Comparison of ENCODE assay signal across 8 mouse cellular contexts in genomic region chr2:39007865-39008264, GRCm38 (mm10). TPM values are rescaled to one million over a fixed set of nuclear protein-coding genes. Genes with fewer than 3 reads are reported as not detected.
A peak's percentile ranks its signal among the peaks of the same experiment; 100 is the strongest.
DNase-seq lines count a peak whose midpoint lies in the region; ATAC-seq and TF ChIP-seq lines count a peak whose summit lies in the region.

No protein-coding gene starts in this region.

- peak; percentile 80 for TF ChIP-seq POLR2A in liver, adult 2 months (IDR thresholded peaks at IDR 0.05; ENCODE audit: extremely low read depth, insufficient read depth, low read length)

- peaks cover 9% of the 10 kb centered on the region; the same call in 1 of the 2 replicates for H3K79me2 ChIP-seq in liver, adult 2 months (ENCODE audit: control insufficient read depth, insufficient read depth, low read length)

- H3K9ac ChIP-seq in heart, embryonic 12.5 days, result peak overlapping the region; percentile 94
- H3K9ac ChIP-seq in kidney, embryonic 16.5 days (replicated peaks; ENCODE audit: low read length), result peak overlapping the region; percentile 83
- H3K9ac ChIP-seq in liver, adult 2 months (ENCODE audit: low read depth, low read length), result peak overlapping the region; percentile 91

- peaks cover 46% of the 10 kb centered on the region for H3K36me3 ChIP-seq in erythroblast, embryonic 14.5 days (ENCODE audit: control insufficient read depth)
- peaks cover 22% of the 10 kb centered on the region for H3K36me3 ChIP-seq in heart, embryonic 12.5 days
- H3K36me3 ChIP-seq in kidney, embryonic 16.5 days (ENCODE audit: insufficient read depth, low read length), result peaks cover 13% of the 10 kb centered on the region
- 0 out of 2 replicates have a peak, but pooled peaks cover 2% of the 10 kb centered on the region for H3K36me3 ChIP-seq in liver, adult 2 months (ENCODE audit: control insufficient read depth, insufficient read depth, low read length)

- no peak for TF ChIP-seq CTCF in liver, adult 2 months (IDR thresholded peaks at IDR 0.05; ENCODE audit: low read depth, low read length)

- peak; percentile 88 for ATAC-seq in heart, embryonic 12.5 days (ENCODE audit: insufficient number of reproducible peaks, low FRiP score)
- ATAC-seq in kidney, embryonic 16.5 days (ENCODE audit: low FRiP score, low TSS enrichment), result peak; percentile 85
- ATAC-seq in monocyte, adult 5-6 weeks (replicated peaks; ENCODE audit: insufficient number of reproducible peaks, low FRiP score, low TSS enrichment, poor library complexity, severe bottlenecking), result peak; percentile 40

- peak overlapping the region; percentile 86 for H3K27ac ChIP-seq in heart, embryonic 12.5 days (ENCODE audit: poor library complexity, severe bottlenecking)
- peak overlapping the region; percentile 95 for H3K27ac ChIP-seq in kidney, embryonic 16.5 days (ENCODE audit: low read length)
- H3K27ac ChIP-seq in liver, adult 2 months (replicated peaks; ENCODE audit: insufficient read depth, low read depth, low read length), result peak overlapping the region; percentile 67

- H3K9me3 ChIP-seq in erythroblast, embryonic 14.5 days (ENCODE audit: control insufficient read depth, low read length), result no peaks in the 10 kb centered on the region
- H3K9me3 ChIP-seq in heart, embryonic 12.5 days (replicated peaks), result no peaks in the 10 kb centered on the region
- H3K9me3 ChIP-seq in kidney, embryonic 16.5 days (ENCODE audit: low read length), result no peaks in the 10 kb centered on the region

- DNase-seq in CD4-positive, CD25-positive, alpha-beta regulatory T cell, adult 2 months (ENCODE audit: low read depth, low spot score), result peak; percentile 96
- peak; percentile 83 for DNase-seq in brain, embryonic 18.5 days (ENCODE audit: low read depth, low spot score)
- DNase-seq in liver, adult 2 months (ENCODE audit: extremely low read depth, low read depth, low spot score), result peak; percentile 74
- DNase-seq in spleen, postnatal 36 days (ENCODE audit: low spot score in 2 of 2), result peak; percentile 94 to 95

- H3K4me1 ChIP-seq in erythroblast, embryonic 14.5 days (ENCODE audit: control insufficient read depth), result peaks cover 78% of the 10 kb centered on the region
- H3K4me1 ChIP-seq in heart, embryonic 12.5 days (replicated peaks), result peaks cover 56% of the 10 kb centered on the region
- peaks cover 38% of the 10 kb centered on the region for H3K4me1 ChIP-seq in kidney, embryonic 16.5 days (ENCODE audit: insufficient read depth, low read length)
- H3K4me1 ChIP-seq in liver, adult 2 months (ENCODE audit: control insufficient read depth, insufficient read depth, low read length), result peaks cover 20% of the 10 kb centered on the region

- H3K4me3 ChIP-seq in erythroblast, embryonic 14.5 days (replicated peaks), result peak overlapping the region; percentile 99
- H3K4me3 ChIP-seq in heart, embryonic 12.5 days, result peak overlapping the region; percentile 94
- peak overlapping the region; percentile 80 for H3K4me3 ChIP-seq in kidney, embryonic 16.5 days (ENCODE audit: low read length)
- H3K4me3 ChIP-seq in liver, adult 2 months (ENCODE audit: insufficient read depth, low read depth, low read length), result peak overlapping the region; percentile 84

- H3K4me2 ChIP-seq in heart, embryonic 12.5 days, result peak overlapping the region; percentile 98
- H3K4me2 ChIP-seq in kidney, embryonic 16.5 days (replicated peaks; ENCODE audit: low read depth, low read length), result peak overlapping the region; percentile 85

- WGBS in heart, embryonic 12.5 days, result 0% methylated on average over 43 of the region's 44 CpGs
- WGBS in kidney, embryonic 16.5 days, result under 1% methylated on average over 44 of the region's 44 CpGs
- WGBS in liver, adult 2 months, result under 1% methylated on average over 44 of the region's 44 CpGs

- H3K27me3 ChIP-seq in erythroblast, embryonic 14.5 days (ENCODE audit: control insufficient read depth), result no peaks in the 10 kb centered on the region
- no peaks in the 10 kb centered on the region for H3K27me3 ChIP-seq in heart, embryonic 12.5 days (replicated peaks)
- H3K27me3 ChIP-seq in kidney, embryonic 16.5 days (ENCODE audit: insufficient read depth, low read length), result no peaks in the 10 kb centered on the region
- H3K27me3 ChIP-seq in liver, adult 2 months (ENCODE audit: control insufficient read depth, insufficient read depth, low read length), result no peaks in the 10 kb centered on the region

RNA-seq across cellular contexts. Expression of gene Rpl35, which starts 2.4 kb away (rescaled TPM):
- polyA plus RNA-seq in erythroblast, embryonic 14.5 days (2012), result 34.7 TPM in 2 replicates
- 733 and 779 TPM in 2 replicates for polyA plus RNA-seq in heart, embryonic 12.5 days (2016; fragmentation: Nextera tagmentation; extraction: Ambion mirVana)
- 768 and 780 TPM in 2 replicates for polyA plus RNA-seq in kidney, embryonic 16.5 days (2015; fragmentation: Nextera tagmentation; extraction: Ambion mirVana)
- total RNA-seq in liver, adult 2 months (2014; rRNA removed), result 179 and 183 TPM in 2 replicates
- polyA plus RNA-seq in liver, adult 2 months (2012; rRNA removed), result 56.9 and 60.6 TPM in 2 replicates
- 398 to 553 TPM (median 528 TPM) in 3 replicates for total RNA-seq in monocyte, adult 5-6 weeks (2017)

RNA-seq across cellular contexts. Expression of gene Arpc5l, which starts 2.7 kb away (rescaled TPM):
- polyA plus RNA-seq in erythroblast, embryonic 14.5 days (2012), result 8.1 and 8.6 TPM in 2 replicates
- polyA plus RNA-seq in heart, embryonic 12.5 days (2016; fragmentation: Nextera tagmentation; extraction: Ambion mirVana), result 81.7 and 82.3 TPM in 2 replicates
- 114 and 119 TPM in 2 replicates for polyA plus RNA-seq in kidney, embryonic 16.5 days (2015; fragmentation: Nextera tagmentation; extraction: Ambion mirVana)
- total RNA-seq in liver, adult 2 months (2014; rRNA removed), result 41.2 and 45.1 TPM in 2 replicates
- 21.3 and 25.7 TPM in 2 replicates for polyA plus RNA-seq in liver, adult 2 months (2012; rRNA removed)
- 82.4 to 119 TPM (median 91.7 TPM) in 3 replicates for total RNA-seq in monocyte, adult 5-6 weeks (2017)

RNA-seq across cellular contexts. Expression of gene Wdr38, which starts 10.6 kb away (rescaled TPM):
- not detected in 2 replicates for polyA plus RNA-seq in erythroblast, embryonic 14.5 days (2012)
- 0.91 and 1.0 TPM in 2 replicates for polyA plus RNA-seq in heart, embryonic 12.5 days (2016; fragmentation: Nextera tagmentation; extraction: Ambion mirVana)
- polyA plus RNA-seq in kidney, embryonic 16.5 days (2015; fragmentation: Nextera tagmentation; extraction: Ambion mirVana), result 1.2 and 1.7 TPM in 2 replicates
- total RNA-seq in liver, adult 2 months (2014; rRNA removed), result 0.55 and 0.67 TPM in 2 replicates
- polyA plus RNA-seq in liver, adult 2 months (2012; rRNA removed), result 0.34 TPM in 2 replicates
- 0.68 to 1.2 TPM (median 0.95 TPM) in 3 replicates for total RNA-seq in monocyte, adult 5-6 weeks (2017)

RNA-seq across cellular contexts. Expression of gene Golga1, which starts 57.5 kb away (rescaled TPM):
- polyA plus RNA-seq in erythroblast, embryonic 14.5 days (2012), result 0.09 and 0.15 TPM in 2 replicates
- polyA plus RNA-seq in heart, embryonic 12.5 days (2016; fragmentation: Nextera tagmentation; extraction: Ambion mirVana), result 22.0 and 23.3 TPM in 2 replicates
- polyA plus RNA-seq in kidney, embryonic 16.5 days (2015; fragmentation: Nextera tagmentation; extraction: Ambion mirVana), result 25.8 and 27.2 TPM in 2 replicates
- total RNA-seq in liver, adult 2 months (2014; rRNA removed), result 15.4 and 19.1 TPM in 2 replicates
- polyA plus RNA-seq in liver, adult 2 months (2012; rRNA removed), result 4.2 and 7.1 TPM in 2 replicates
- 24.4 to 41.1 TPM (median 25.1 TPM) in 3 replicates for total RNA-seq in monocyte, adult 5-6 weeks (2017)

Comparison
In these comparisons a context has a peak if more than half of its experiments do, and no peak if none do; other contexts are left out.
1. Peak in every context shown above with its lines: DNase-seq, ATAC-seq, H3K4me3 ChIP-seq and H3K27ac ChIP-seq.
2. RNA of gene Rpl35, which starts 2.4 kb away (polyA plus RNA-seq): 768 to 780 TPM in kidney, embryonic 16.5 days and 733 to 779 TPM in heart, embryonic 12.5 days; 56.9 to 60.6 TPM in liver, adult 2 months and 34.7 TPM in erythroblast, embryonic 14.5 days; every median in the first group is over 10 times any median in the second.